Comparison of ENCODE assay signal across 27 mouse cellular contexts in the genomic region with DNA sequence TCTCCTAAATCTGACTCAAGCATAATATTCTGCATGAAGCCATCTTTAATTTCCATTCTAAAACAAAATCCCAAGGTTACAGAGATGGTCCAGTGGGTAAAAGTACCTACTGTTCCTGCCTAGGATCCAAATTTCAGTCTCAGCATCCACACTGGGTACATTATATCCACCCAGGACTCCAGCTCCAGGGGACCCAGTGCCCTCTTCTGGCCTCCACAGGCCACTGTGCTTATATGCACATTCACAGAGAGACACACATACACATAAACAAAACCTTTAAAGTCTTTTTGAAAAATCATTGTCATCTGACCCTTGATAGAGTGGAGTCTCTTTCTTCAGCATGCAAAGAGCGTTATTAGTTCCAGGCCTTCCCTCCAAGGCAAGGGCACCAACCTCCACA.
DNase-seq lines count a peak whose midpoint lies in the region; ATAC-seq and TF ChIP-seq lines count a peak whose summit lies in the region.
"Had no signal": no experiment of that assay in that cellular context is flagged by ENCODE, and none has a peak within 500 bp of the region (broad histone marks: within the 10 kb centered on the region; RNA-seq: fewer than 3 reads in every experiment).

No protein-coding gene starts in this region.

- 95% methylated on average over 1 of the region's 1 CpGs for WGBS in heart, adult 2 months
- WGBS in liver, postnatal 0 days (ENCODE audit: insufficient replicate concordance): 89% methylated on average over 1 of the region's 1 CpGs
- 97% methylated on average over 1 of the region's 1 CpGs for WGBS in liver, embryonic 11.5 days

- peak; percentile 41 for TF ChIP-seq CTCF in heart, adult 2 months (IDR thresholded peaks at IDR 0.05)
- TF ChIP-seq CTCF in liver, postnatal 0 days (IDR thresholded peaks at IDR 0.05; ENCODE audit: low read depth): peak; percentile 31; the same call in 1 of the 2 replicates
- 0 out of 2 replicates have a peak, but pooled peaks have one; percentile 14 for TF ChIP-seq CTCF in brain, embryonic 14.5 days (IDR thresholded peaks at IDR 0.05; ENCODE audit: borderline replicate concordance, extremely low read depth, insufficient read depth, insufficient read length)

- H3K27me3 ChIP-seq in heart, adult 2 months (ENCODE audit: control insufficient read depth, insufficient read depth, low read length): no peaks in the 10 kb centered on the region
- no peaks in the 10 kb centered on the region for H3K27me3 ChIP-seq in liver, postnatal 0 days (ENCODE audit: insufficient read depth, low read length)
- H3K27me3 ChIP-seq in liver, embryonic 11.5 days (replicated peaks; ENCODE audit: control insufficient read depth, insufficient read depth, low read length): no peaks in the 10 kb centered on the region
- H3K27me3 ChIP-seq: forebrain, embryonic 12.5 days; heart, embryonic 12.5 days; hindbrain, embryonic 15.5 days; limb, embryonic 13.5 days; liver, embryonic 12.5 days had no signal

- no peak overlapping the region for H3K27ac ChIP-seq in heart, adult 2 months
- no peak overlapping the region for H3K27ac ChIP-seq in liver, postnatal 0 days (ENCODE audit: low read depth)
- no peak overlapping the region for H3K27ac ChIP-seq in liver, embryonic 11.5 days (ENCODE audit: low read depth, low read length)
- H3K27ac ChIP-seq: forebrain, embryonic 12.5 days; hindbrain, embryonic 15.5 days; limb, embryonic 13.5 days; liver, embryonic 12.5 days had no signal

- DNase-seq in heart, adult 2 months: no peak
- no peak for DNase-seq in heart, adult 9 months (ENCODE audit: low spot score in 2 of 2)
- DNase-seq in liver, postnatal 0 days: no peak
- DNase-seq in liver, embryonic 11.5 days (ENCODE audit: low spot score): no peak
- peak; percentile 3 for DNase-seq in A20 (ENCODE audit: low read depth, low spot score)
- no peak for DNase-seq in brain, embryonic 14.5 days (ENCODE audit: low read depth)
- no peak for DNase-seq in spleen, postnatal 14 days (ENCODE audit: low spot score in 2 of 2)
- no peak for DNase-seq in gastrocnemius, adult 18-20 months (ENCODE audit: low spot score)
- DNase-seq: adrenal gland, postnatal 14 days; cerebellum, adult 2 months; cerebellum, postnatal 14 days; forebrain, postnatal 0 days; gastrocnemius, postnatal 14 days; kidney, adult 8-10 months; kidney, postnatal 14 days; lung, adult 18-20 months; lung, postnatal 36 days; right cerebral cortex, adult 18-20 months had no signal

- no peak for TF ChIP-seq POLR2A in heart, adult 2 months (IDR thresholded peaks at IDR 0.05; ENCODE audit: insufficient read depth, low read depth, low read length)
- TF ChIP-seq POLR2A in brain, embryonic 14.5 days (IDR thresholded peaks at IDR 0.05; ENCODE audit: borderline replicate concordance, extremely low read depth, insufficient read depth, insufficient read length, poor library complexity, severe bottlenecking): no peak

- no peak overlapping the region for H3K9ac ChIP-seq in heart, adult 2 months (ENCODE audit: low read depth, low read length)
- no peak overlapping the region for H3K9ac ChIP-seq in liver, postnatal 0 days (replicated peaks)
- H3K9ac ChIP-seq in liver, embryonic 11.5 days (ENCODE audit: low read depth, low read length): no peak overlapping the region
- H3K9ac ChIP-seq: forebrain, embryonic 12.5 days; forebrain, postnatal 0 days; heart, embryonic 12.5 days; hindbrain, embryonic 15.5 days; limb, embryonic 13.5 days; liver, embryonic 12.5 days had no signal

- no peak overlapping the region for H3K4me3 ChIP-seq in heart, adult 2 months
- no peak overlapping the region for H3K4me3 ChIP-seq in liver, postnatal 0 days (ENCODE audit: low read depth, low read length)
- no peak overlapping the region for H3K4me3 ChIP-seq in liver, embryonic 11.5 days (ENCODE audit: low read depth, low read length)
- H3K4me3 ChIP-seq: erythroblast, embryonic 14.5 days; forebrain, embryonic 12.5 days; heart, embryonic 12.5 days; hindbrain, embryonic 15.5 days; limb, embryonic 13.5 days; liver, embryonic 12.5 days had no signal

- no peak for ATAC-seq in liver, postnatal 0 days
- no peak for ATAC-seq in liver, embryonic 11.5 days (replicated peaks; ENCODE audit: low FRiP score)
- ATAC-seq: CD4-positive, CD25-positive, alpha-beta regulatory T cell, adult 4 months; forebrain, postnatal 0 days; liver, embryonic 12.5 days; midbrain, embryonic 16.5 days had no signal

- H3K79me2 ChIP-seq in heart, adult 2 months (replicated peaks; ENCODE audit: control insufficient read depth, insufficient read depth, low read length): no peaks in the 10 kb centered on the region; the same call in 1 of the 2 replicates

- peaks cover 13% of the 10 kb centered on the region for H3K4me1 ChIP-seq in heart, adult 2 months (ENCODE audit: control insufficient read depth, insufficient read depth, low read length)
- peaks cover 8% of the 10 kb centered on the region for H3K4me1 ChIP-seq in liver, postnatal 0 days (ENCODE audit: insufficient read depth)
- peaks cover 3% of the 10 kb centered on the region for H3K4me1 ChIP-seq in liver, embryonic 11.5 days (replicated peaks; ENCODE audit: control insufficient read depth, insufficient read depth, low read length)

- H3K9me3 ChIP-seq in liver, postnatal 0 days (ENCODE audit: low read length): no peaks in the 10 kb centered on the region
- no peaks in the 10 kb centered on the region for H3K9me3 ChIP-seq in liver, embryonic 11.5 days (ENCODE audit: control insufficient read depth, low read length)
- H3K9me3 ChIP-seq: forebrain, embryonic 12.5 days; heart, embryonic 12.5 days; hindbrain, embryonic 15.5 days; limb, embryonic 13.5 days; liver, embryonic 12.5 days had no signal

- no peak overlapping the region for H3K4me2 ChIP-seq in liver, postnatal 0 days (ENCODE audit: low read depth, low read length)
- no peak overlapping the region for H3K4me2 ChIP-seq in liver, embryonic 11.5 days
- H3K4me2 ChIP-seq: forebrain, embryonic 12.5 days; heart, embryonic 12.5 days; hindbrain, embryonic 15.5 days; limb, embryonic 13.5 days; liver, embryonic 12.5 days; midbrain, embryonic 11.5 days had no signal

- peaks cover 24% of the 10 kb centered on the region for H3K36me3 ChIP-seq in heart, adult 2 months (ENCODE audit: control insufficient read depth, insufficient read depth, low read length)
- no peaks in the 10 kb centered on the region for H3K36me3 ChIP-seq in liver, postnatal 0 days (replicated peaks; ENCODE audit: insufficient read depth, low read length)
- no peaks in the 10 kb centered on the region for H3K36me3 ChIP-seq in liver, embryonic 11.5 days (ENCODE audit: control insufficient read depth, insufficient read depth, low read length)
- H3K36me3 ChIP-seq: forebrain, embryonic 12.5 days; heart, embryonic 12.5 days; hindbrain, embryonic 15.5 days; limb, embryonic 13.5 days; liver, embryonic 12.5 days had no signal

- intact Hi-C loops in heart, adult 2 months (cut with DNase I): no loop called here

- no peak for TF ChIP-seq EP300 in heart, adult 2 months (IDR thresholded peaks at IDR 0.05; ENCODE audit: insufficient read depth, low read depth, low read length)
- TF ChIP-seq EP300 in liver, postnatal 0 days (IDR thresholded peaks at IDR 0.05; ENCODE audit: low read depth): no peak
